Mouse (Mus musculus) left cerebral cortex, postnatal 14 days (tissue): Measurements from ENCODE around the gene Cygb. TPM values are rescaled to one million over a fixed set of nuclear protein-coding genes. Genes with fewer than 3 reads are reported as not detected.

ENCODE experiments used
- DNase-seq, 2 experiments: peaks; one replicate each; pipeline ENCODE4 v3.0.0; 2021 to 2022; ENCODE audit warnings: low spot score in 2 of 2, mixed read lengths in 1 of 2
- intact Hi-C: fragments of 180-260 bp; cut with DNase I; formaldehyde crosslinking; loops from one replicate; pipeline ENCODE4 v1.15.1; 2025
- long read RNA-seq, 2 experiments: library from polyadenylated mRNA; stranded (forward); transcript quantifications; one replicate each; pipeline ENCODE4 v2.0.0; 2021
- total RNA-seq, 2 experiments: library from RNA; stranded (reverse); gene quantifications; 2 replicates each; pipeline ENCODE4 v1.2.3; 2021

Cygb gene
- 10 to 100 TPM; 26.7 to 34.7 TPM for total RNA-seq
- long read RNA-seq, experiment 1, transcript Cygb-201 (4 exons, 2,331 nt), result major isoform, 31 of 38 reads
- long read RNA-seq, experiment 1, partial matches to known transcripts, result 2 of 38 reads
- long read RNA-seq, experiment 1, other reads (novel, unspliced or antisense), result 5 of 38 reads
- long read RNA-seq, experiment 2, transcript Cygb-201 (4 exons, 2,331 nt), result major isoform, 34 of 43 reads
- long read RNA-seq, experiment 2, partial matches to known transcripts, result 2 of 43 reads
- long read RNA-seq, experiment 2, other reads (novel, unspliced or antisense), result 7 of 43 reads

DNA sequence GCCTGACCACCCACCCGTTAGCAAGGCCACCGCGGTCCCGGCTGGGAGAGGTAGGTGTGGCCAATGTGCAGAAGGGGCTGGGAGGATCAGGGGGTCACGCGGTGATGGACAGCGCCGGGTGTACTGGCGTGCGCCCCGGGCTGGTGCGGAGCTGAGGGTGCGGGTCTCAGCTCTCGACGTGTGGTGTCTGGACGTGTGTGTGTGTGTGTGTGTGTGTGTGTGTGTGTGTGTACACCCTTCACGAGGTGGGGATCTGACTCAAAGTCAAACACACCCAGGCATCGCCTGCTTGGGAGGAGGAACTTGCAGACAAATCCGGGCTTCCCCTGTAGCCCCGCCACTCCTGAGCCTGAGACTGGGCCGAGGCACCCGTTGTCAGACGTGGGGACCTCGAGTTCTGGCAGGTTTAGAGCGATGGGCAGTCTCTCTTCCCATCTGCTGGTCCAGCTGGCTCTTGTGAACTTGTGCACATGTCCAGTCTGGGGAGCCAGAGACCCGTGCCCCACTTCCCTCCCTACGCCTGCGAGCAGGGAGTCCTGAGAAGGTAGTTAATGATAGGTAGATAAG is at the start of gene Cygb:
Cygb (minus strand) TSS at position 59 of the 567 bp plus-strand sequence.
- intact Hi-C loops, result no loop called here
- DNase-seq, result no peak

DNA sequence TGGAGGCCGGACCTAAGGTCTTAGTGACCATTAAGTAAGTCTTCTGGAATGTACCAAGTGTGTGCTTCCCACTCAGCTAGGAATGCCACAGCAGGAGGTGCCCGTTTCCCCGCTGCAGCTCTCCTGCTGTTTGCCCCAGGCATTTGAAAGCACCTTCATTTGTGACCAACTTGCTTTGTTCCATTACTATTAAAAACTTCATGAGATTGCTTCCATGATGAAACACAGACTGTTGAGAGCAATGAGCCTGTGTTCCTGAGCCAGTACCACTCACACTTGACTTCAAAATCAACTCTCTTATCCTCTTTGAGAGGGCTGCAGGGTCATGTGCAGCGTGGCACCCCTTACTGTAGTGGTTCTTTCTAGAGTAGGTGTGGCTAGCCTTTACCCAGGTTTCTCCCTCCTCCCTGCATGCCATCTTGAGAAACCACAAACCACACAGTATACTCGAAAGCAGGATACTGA is 47.3 kb upstream of the Cygb start:
- intact Hi-C loops, result loop anchor here (10.0 kb wide), 1 partner anchor 73 kb away; the partner anchor contains the start of gene St6galnac1
- DNase-seq, result no peak

DNA sequence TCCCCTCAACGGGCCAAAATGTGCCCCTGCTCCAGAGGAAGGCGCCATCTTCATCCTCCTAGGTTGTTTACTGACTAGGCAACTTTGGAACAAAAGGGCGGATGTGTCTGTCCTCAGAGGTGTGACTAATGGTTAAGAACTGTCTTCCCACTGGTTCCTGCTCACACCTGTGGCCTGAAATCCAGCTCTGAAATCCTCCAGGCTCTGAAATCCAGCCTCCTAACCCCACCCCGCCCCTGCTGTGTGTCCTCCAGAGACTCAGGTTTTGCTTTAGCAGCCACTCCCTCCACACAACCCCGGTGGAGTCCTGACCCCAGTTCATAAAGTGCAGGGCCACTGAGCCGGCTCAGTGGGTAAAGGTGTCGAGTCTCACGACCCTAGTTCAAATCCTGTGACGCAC is 43.4 kb upstream of the Cygb start:
- intact Hi-C loops, result no loop called here
- DNase-seq, result no peak

DNA sequence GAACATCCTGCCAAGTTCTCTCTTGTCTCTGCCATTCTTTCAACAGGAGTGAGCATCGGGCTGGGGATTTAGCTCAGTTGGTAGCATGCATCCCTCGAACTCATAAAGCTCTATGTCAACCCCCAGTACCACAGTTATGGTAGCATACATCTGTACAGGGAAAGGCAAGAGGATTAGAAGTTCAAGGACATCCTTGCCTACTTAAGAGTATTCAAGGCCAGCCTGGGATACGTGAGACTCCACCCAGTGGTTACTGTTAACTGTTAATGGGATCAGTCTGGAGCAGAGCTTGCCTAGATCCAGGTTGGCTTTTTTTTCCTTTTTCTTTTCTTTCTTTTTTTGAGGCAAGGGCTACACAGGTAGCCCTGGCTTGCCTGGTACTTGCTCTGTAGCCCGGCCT is 42.3 kb upstream of the Cygb start:
- intact Hi-C loops, result no loop called here

DNA sequence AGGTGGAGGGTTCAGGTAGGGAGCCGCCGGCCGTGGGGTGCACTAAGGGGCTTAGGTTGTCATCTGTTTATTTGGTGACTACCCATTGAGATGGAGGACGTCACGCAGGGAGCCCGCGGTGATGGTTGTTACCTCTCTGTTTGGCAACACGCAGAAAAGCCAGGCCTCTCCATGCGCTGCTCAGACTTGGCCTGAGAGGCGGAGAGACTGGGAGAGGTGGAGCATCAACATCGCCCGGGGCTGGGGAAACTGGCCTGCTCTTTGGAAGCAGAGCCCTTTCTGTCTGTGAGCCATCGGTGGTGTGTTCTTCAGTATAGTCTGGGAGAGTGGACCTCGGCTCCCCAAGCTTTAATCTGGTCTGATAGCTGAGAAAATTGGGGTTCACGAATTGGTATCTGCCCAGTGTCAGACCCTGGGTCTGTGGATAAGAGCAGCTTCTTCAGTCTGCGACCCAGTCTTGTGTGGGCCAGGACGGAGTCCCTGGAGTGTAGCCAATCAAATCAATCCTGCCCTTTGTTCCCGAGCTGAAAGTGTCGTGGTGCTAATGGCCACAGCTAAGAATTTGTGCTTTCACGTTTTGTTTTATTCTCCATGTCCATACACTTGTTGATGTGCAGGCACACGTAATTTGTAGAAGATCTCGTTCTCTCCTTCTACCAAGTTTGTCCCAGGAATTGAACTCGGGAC is 41.2 kb upstream of the Cygb start:
- no peak for DNase-seq
- intact Hi-C loops, result no loop called here

More for the DNA sequence above, 42.3 kb upstream of the Cygb start:
- no peak for DNase-seq

DNA sequence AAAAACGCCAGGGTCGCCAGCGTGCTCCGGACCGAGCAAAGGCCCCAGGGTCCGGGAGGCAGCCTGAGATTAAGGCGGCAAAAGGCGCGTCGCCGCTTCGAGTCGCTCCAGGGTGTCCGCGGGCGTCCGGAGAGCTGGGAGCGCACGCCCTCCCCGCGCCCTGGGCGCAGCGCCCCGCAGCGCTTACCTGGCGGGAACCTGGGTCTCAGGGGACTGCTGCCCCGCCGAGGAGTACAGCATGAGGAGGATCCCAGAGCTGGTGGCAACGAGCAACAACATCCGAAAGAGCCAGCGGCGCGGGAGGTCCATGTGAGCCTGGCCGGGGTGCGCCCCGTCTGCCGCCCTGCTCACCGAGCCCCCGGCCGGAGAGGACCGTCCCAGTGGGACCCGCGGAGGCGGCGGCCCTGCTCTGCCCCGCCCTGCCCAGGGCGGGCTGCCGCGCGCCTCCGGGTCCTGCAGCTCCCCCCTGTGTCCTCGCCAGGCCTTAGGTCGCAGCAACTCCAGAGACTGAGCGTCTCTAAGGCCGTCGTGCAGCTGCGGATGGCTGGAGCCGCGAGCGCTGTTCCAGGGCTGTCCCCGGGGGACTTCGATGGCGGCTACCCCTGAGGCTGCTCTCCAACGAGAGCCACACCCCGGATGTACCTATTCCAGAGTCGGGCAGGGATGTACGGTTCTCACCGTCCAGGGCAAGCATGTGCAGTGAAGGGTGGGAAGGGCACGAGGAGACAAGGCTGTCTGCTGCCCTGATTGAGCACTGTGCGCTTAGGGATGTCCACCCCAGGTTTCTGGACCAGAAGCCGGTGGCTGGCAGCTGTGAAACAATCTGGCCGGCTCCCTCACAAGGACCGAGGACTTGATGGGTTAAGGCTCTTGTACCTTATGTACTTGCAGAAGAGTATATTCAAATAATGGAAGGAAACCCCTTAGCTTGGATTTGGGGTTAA is 40.4 kb upstream of the Cygb start:
- DNase-seq, result no peak
- intact Hi-C loops, result no loop called here

DNA sequence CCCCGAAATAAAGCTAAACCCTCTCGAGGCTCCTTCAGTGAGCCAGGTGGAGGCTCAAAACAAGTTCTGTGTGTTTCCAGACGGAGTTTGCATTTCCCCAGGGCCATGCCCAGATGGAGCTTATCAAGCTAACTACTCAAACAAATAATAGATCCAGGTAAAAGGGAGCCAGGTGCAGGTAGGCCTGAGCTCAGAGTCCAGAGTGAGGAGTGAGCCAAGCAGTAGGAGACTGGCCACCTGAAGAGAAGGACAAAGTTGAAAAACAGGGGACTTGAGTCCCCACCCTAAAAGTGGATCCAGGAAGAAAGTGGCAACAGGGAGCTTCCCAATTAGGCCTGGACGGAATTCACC is 39.8 kb upstream of the Cygb start:
- intact Hi-C loops, result no loop called here
- DNase-seq, result no peak

DNA sequence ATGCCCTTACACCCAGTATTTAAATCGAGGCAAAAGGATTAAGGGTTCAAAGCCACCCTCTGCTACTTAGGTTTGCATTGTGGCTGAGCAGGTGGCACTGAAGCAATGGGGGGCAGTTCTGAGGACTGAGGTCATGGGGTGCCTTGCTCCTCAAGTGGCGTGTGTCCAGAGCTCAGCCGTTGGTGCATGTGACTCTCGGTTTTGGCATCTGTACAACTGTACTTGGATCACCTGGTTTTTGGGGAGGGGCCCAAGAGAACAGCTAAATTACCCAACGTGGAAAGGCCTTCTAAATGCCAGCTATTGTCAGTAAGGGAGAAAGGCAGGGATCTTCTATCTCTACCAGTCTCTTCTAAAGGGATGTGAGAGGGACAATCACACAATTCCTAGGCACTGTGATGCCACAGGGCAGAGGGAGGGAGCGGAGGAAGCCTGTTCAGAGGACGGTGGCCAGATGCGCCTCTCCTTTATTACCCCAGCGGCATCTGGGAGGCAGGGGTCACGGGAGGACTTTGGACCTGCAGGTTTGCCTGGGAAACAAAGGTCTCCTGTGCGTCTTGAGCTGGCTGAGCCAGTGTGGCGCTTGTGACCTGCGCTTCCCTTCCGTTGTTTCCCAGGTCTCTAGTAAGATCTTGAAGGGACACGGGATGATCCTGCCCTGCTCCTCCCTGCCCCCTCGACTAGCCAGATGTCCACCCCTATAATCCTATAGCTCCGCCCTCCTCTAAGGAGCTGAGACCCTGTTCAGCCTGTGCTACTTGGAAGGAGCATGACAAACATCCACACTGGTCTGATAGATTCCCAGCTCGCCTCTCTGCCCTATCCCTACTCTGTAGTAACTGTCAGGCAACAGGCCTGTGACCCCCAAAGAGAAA is 36.8 kb upstream of the Cygb start:
- intact Hi-C loops, result no loop called here
- no peak for DNase-seq

DNA sequence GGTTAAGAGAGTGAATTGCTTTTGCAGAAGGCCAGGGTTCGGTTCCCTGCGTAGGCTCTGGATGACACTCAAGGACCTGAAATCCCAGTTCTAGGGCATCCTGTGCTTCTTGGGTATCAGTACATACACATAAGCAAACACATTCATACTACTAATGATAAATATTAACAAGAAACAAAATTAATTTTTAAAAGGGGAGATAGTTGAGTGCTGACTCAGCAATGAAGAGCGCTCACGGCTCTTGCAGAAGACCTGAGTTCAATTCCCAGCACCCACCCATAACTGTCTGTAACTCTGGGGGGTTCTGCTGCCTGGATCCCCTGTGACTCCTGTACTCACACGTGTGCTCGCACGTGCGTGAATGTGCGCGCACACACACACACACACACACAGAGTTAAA is 35.5 kb upstream of the Cygb start:
- DNase-seq, result no peak
- intact Hi-C loops, result no loop called here

DNA sequence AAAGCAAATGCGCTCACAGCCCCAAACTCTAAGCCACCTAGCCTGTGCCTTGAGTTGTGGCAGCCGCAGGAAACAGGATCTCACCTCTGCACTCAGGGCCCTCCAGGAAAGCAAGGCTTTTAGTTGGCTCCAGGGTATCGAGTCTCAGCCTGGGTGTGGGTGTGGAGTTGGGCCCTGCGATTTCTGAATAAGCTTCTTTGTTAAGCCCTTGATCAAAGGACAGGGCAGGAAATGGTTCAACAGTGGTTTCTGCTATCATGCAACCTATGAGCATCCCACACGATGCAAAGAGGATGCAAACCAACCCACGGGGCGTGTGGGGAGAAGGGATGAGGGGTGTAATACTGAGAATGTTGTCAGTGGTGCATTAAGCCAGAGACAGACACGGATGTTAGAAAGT is 33.8 kb upstream of the Cygb start:
- DNase-seq, result no peak
- intact Hi-C loops, result no loop called here

DNA sequence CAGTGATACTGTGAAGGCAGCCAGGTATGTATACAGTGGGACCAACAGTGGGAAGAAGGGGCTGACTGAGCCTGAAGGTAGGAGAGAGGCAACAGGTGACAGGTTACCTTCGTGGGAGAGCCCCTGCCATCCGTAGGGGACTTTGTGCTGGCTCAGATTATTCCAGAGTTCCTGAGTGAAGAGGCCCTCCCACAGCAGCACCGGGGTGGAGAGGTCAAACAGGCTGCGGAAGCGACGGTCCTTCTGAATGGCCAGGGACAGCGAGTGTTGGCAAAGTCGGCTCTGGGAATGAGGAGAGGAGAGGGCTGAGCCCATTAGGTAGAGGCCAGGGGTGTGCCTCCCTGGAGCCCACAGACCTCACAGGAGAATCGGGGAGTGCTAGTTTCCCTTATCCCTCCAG is 31.6 kb upstream of the Cygb start:
- DNase-seq, result no peak
- intact Hi-C loops, result no loop called here

DNA sequence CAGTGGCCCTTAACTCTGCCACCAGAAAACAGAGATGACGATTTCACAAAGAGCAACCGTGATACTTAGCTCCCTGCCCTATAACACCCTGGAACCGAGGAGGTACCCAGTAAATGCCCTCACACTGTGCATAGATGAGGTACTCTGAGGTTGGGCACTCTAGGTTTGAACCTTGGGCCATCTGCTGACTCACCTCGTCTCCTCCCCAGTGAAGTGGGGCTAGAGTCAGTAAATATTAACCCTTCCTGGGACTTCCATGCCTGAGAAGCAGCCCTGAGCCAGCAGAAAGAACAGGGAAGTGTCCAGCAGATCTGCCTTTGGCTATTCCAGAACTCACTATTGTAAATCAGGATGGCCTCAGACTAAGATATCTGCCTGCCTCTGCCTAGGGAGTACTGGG is 29.7 kb upstream of the Cygb start:
- intact Hi-C loops, result no loop called here
- DNase-seq, result no peak

DNA sequence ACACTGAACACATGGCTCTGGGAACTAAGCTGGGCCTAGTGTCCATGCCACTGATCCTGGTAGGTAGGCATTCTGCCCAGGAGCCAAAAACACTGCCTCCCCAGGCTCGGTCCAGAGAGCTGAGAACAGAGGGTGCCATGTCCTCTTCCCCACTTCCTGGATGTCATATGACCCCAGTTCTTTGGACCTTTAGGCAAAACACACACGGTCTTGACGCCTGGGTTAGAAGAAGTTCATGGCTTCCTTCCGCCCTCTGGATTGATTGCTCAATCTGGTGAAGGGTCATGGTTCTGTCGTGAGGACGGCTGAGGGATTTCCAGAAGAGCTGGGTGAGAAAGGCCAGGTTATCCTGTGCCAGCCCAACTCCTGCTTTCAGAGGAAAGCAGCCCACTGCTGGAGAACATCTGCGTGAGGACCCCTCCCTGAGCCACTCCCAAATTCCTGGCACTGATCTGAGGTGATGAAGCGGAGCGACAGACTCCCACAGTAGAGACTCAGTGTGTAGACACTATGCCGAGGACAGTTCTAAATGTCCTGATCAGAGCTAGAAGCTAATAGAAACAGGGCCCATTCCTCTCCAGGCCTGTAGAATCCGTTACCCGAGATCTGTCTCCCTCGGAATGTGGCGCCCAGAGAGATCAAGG is 28.5 kb upstream of the Cygb start:
- intact Hi-C loops, result no loop called here
- no peak for DNase-seq

DNA sequence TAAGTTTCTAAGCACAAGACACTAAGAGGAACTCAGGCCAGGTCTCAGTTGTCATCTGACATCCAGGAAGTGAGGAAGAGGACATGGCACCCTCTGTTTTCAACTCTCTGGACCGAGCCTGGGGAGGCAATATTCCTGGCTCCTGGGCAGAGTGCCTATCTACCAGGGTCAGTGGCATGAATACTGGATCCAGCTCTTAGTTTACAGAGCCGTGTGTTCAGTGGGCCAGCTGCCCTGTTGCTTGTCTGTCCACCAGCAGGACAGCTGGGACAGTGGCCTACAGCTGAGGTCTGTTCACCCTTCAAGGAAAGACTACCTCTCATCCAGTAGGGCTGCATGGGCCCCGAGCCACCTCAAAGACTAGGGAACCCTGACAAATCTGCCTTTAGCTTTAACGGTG is 27.0 kb upstream of the Cygb start:
- intact Hi-C loops, result no loop called here
- no peak for DNase-seq

DNA sequence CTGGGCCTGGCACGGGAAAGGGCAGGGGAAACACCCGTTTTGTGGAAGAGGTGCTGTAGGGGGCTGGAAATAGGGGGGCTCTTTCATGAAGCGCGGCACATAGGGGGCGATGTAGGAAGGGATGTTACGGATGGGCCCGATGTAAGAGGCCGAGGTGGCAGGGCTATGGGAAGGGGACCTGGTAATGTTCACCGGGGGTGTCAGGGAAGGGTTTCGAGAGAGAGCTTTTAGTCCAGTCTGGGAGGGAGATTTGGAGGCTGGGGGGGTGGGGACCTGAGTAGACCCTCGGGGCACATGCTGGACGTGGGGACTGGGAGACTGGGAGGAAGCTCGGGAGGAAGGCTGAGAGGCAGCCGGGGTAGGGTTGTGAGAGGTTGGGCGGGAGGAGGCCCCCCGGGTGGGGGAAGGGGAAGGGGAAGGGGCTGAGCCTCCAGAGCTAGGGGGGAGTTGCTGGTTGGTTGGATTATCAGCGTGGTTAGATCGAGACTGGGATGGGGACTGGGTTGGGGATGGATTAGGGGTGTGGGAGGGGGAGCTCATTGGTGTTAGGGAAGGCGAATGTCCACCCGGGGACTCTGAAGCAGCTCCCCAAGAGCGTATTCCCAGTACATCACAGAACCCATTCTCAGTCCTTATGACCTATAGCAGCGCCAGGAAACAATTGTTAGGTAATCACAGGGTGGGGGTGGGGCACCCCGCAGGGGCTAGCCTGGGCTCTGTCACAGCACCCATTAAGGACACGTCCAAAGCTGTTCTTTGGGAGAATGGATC is 26.4 kb upstream of the Cygb start:
- intact Hi-C loops, result no loop called here
- no peak for DNase-seq

DNA sequence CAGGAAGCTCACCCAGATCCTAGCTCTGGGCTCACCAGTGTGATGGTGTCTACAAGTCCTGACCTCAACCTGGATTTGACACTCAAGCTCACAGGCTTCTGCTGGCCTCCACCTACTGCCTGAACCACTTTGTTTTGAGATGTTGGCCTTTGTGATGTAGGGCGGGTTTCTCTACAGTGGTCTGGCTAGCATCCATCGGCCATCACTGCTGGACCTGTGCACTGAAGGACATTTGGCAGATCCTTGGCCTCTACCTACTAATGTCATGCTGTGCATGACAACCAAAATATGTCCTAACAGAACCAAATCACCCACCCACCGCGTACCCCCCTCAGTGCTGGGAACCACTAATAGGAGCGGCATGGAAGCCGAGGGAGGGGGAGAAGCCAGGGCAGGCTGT is 25.0 kb upstream of the Cygb start:
- DNase-seq, result no peak
- intact Hi-C loops, result no loop called here

DNA sequence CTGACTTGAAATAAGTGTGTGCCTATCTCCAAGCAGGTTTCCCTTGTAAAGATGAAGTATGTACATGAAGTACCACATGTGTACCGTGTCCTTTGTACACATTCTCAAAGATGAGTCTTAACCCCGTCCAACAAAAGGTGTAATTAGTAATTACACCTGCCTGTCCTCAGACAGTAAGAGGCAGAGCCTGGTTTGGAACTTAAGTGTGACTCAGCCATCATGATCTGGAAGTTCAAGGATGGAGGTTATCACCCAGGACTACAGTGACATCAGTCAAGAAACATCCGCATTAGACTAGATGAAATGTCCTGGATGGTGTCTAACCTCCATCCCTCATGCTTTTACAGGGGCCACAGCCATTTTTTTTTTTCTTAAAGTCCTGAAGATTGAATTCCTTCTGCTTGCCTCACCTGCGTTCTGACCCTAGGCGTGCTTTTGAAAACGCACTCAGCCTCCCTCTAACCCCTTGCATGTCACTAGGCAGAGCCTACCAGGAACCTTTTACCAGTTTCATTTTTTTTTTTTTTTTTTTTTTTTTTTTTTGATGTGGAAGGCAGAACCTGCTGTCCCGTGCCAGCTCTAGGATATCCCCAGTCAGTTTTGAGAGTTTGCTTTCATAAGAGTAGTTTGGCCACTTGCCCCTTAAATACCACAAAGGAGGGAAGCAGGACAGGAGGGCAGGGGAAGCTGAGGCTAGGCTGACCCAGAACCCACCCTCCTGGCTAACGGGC is 23.8 kb upstream of the Cygb start:
- no peak for DNase-seq
- intact Hi-C loops, result no loop called here
